Mouse (Mus musculus): ENCODE measurements at regions not wholly inside any gene's neighbourhood (a gene's known extent, or its start where the extent isn't known, plus 50 kb on each side); places are given as distances from the start of the nearest gene placed in this dataset.

- TF ChIP-seq MAX (IDR thresholded peaks at IDR 0.05; ENCODE audit: low read length), result no peak
- TF ChIP-seq POLR2A (IDR thresholded peaks at IDR 0.05; ENCODE audit: control insufficient read depth in 1 of 2, insufficient read depth in 1 of 2, low read depth in 1 of 2, low read length in 2 of 2, poor library complexity in 1 of 2), result no peak
- no peak for TF ChIP-seq GATA1 (IDR thresholded peaks at IDR 0.05; ENCODE audit: low read depth, low read length)
- no peak for TF ChIP-seq E2F4 (IDR thresholded peaks at IDR 0.05; ENCODE audit: borderline replicate concordance, low read depth, low read length)
- TF ChIP-seq CTCF (IDR thresholded peaks at IDR 0.05 in 2 of 3, conservative IDR thresholded peaks at IDR 0.05 in 1 of 3; ENCODE audit: control insufficient read depth in 1 of 3, insufficient read depth in 1 of 3, low read depth in 2 of 3, low read length in 3 of 3, poor library complexity in 1 of 3, severe bottlenecking in 1 of 3), result no peak
- no peak for TF ChIP-seq MAZ (IDR thresholded peaks at IDR 0.05; ENCODE audit: low read depth, low read length)
- no peak for TF ChIP-seq NRF1 (IDR thresholded peaks at IDR 0.05; ENCODE audit: insufficient read depth, low read depth, low read length, poor library complexity, severe bottlenecking)
Measured at GRCm38 (mm10) chr4:39809950-39810349, 332.9 kb upstream of the Aco1 start.
